Mouse (Mus musculus) heart, adult 9 months (tissue): ENCODE measurements at regions not wholly inside any gene's neighbourhood (a gene's known extent, or its start where the extent isn't known, plus 50 kb on each side); places are given as distances from the start of the nearest gene placed in this dataset.

ENCODE experiments used
- DNase-seq, 2 experiments: peaks; one replicate each; pipeline ENCODE4 v3.0.0; 2022; ENCODE audit warnings: low spot score in 2 of 2

- DNase-seq, result no peak
These were observed 67.7 kb upstream of the Kcnma1 start for GRCm38 (mm10) chr14:24081911-24082558.

GRCm38 (mm10) chr14:24068693-24069092 is 54.4 kb upstream of the Kcnma1 start:
- no peak for DNase-seq

DNA sequence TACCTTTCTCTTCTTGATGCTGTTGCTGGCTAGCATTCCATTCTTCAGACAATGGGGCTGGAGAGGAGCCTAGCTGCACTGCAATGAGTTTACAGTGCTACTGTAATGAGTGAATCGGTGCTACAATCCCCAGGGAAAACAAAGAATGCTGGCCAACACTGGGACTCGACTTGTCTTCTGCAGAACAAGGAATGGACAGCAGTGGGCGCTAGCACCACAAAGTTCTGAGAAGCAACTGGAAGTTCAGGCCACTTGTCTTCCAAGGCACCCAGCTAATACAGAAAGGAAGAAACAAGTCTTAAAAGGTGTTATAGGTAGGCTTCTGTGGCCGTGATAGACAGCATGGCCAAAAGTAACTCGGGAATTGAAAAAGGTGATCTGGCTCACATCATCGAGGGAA is 53.4 kb upstream of the Kcnma1 start:
- DNase-seq, result peak in 1 of 2 experiments; percentile 15

- no peak for DNase-seq
These were observed 51.0 kb upstream of the Kcnma1 start for GRCm38 (mm10) chr14:24065231-24065767.
